Mouse (Mus musculus) embryonic facial prominence, embryonic 13.5 days (tissue): ENCODE measurements around the gene Uba52. TPM values are rescaled to one million over a fixed set of nuclear protein-coding genes. Genes with fewer than 3 reads are reported as not detected.

Experiments used
- ATAC-seq: fragments of 200-750 bp; cut with Nextera tagmentation; 2 replicates; pipeline ENCODE4 v1.8.0; 2017; ENCODE audit warnings: low read depth; ENCODE audit not compliant: insufficient number of reproducible peaks, insufficient read depth, low FRiP score, low TSS enrichment
- H3K27ac ChIP-seq: fragments of 300-500 bp; sonication (generic); 2 replicates; pipeline ENCODE4 v1.5.1; 2015; ENCODE audit warnings: moderate library complexity, mild to moderate bottlenecking, inconsistent platforms
- H3K27me3 ChIP-seq: fragments of 300-500 bp; sonication (generic); 2 replicates; pipeline ENCODE4 v1.6.1; 2015; ENCODE audit warnings: mild to moderate bottlenecking, inconsistent platforms
- H3K36me3 ChIP-seq: fragments of 300-500 bp; sonication (generic); 2 replicates; pipeline ENCODE4 v1.6.1; 2015; ENCODE audit warnings: mild to moderate bottlenecking, inconsistent platforms
- H3K4me1 ChIP-seq: fragments of 300-500 bp; sonication (generic); 2 replicates; pipeline ENCODE4 v1.6.1; 2015; ENCODE audit warnings: inconsistent platforms
- H3K4me2 ChIP-seq: fragments of 300-500 bp; sonication (generic); 2 replicates; pipeline ENCODE4 v1.6.1; 2015; ENCODE audit warnings: moderate library complexity, mild to moderate bottlenecking, inconsistent platforms
- H3K4me3 ChIP-seq: fragments of 300-500 bp; sonication (generic); 2 replicates; pipeline ENCODE4 v1.5.1; 2015; ENCODE audit warnings: mild to moderate bottlenecking, inconsistent platforms
- H3K9ac ChIP-seq: fragments of 300-500 bp; sonication (generic); 2 replicates; pipeline ENCODE4 v1.6.1; 2015; ENCODE audit warnings: mild to moderate bottlenecking, inconsistent platforms
- H3K9me3 ChIP-seq: fragments of 300-500 bp; sonication (generic); 2 replicates; pipeline ENCODE4 v1.6.1; 2016; ENCODE audit warnings: inconsistent platforms
- WGBS: fragments of 180-500 bp; shearing (Covaris S2); methylation state at CpG from one replicate; pipeline ENCODE4 v1.1.7; 2015; ENCODE audit warnings: mixed read lengths; 5-methylcytosine and 5-hydroxymethylcytosine counted together
- polyA plus RNA-seq: library from polyadenylated mRNA; unstranded; fragments of >200 nt; fragmentation: Nextera tagmentation; extraction: Ambion mirVana; gene quantifications from 2 replicates; pipeline ENCODE4 v1.2.1, GENCODE M21; 2015

Gene Uba52
- polyA plus RNA-seq, 1 experiment from 2014 or later, result 1,032 TPM

DNA sequence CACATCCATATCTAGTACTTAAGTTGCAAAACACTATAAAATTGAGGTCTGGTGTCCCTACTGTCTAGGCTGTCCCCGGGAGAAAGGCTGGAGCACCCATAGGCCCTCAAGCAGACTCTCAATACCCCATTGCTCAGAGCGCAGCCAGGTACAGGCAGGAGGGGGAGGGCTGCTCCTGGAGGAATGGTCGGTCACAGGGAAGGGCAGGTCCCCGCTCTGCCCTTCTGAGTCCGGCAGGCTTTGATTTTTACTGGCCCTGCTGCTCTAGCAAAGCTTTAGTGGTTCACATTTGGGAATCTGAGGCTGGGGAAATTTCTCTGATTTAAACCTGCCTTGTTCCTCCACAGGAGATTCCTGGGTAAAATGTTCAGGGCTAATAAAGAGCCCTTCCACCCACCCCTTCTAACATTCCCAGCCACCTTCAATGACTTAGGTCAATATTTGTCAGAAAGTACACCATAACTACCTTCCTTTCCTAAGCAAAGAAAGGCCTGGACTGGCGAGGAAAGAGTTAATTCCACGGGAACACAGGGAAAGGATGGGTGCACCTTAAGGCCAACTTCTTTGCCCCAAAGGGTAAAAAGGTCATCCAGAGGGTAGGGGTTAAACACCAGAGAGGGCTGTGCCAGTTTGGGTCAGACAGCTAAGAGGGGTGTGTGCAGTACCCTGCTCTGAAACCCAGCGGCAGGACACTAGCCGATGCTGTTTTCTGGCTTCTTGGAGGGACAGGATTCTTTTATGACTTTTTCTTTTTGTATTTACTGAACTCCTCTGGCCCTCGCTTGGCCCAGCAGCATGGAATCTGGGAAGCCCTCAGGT lies 20.3 kb downstream of the Uba52 start:
- H3K4me1 ChIP-seq, result peaks cover 85% of the 10 kb centered on the region
- no peak for ATAC-seq
- no peaks in the 10 kb centered on the region for H3K9me3 ChIP-seq
- 20% methylated on average over 10 of the region's 10 CpGs for WGBS
- H3K27me3 ChIP-seq, result peaks cover 96% of the 10 kb centered on the region
- H3K9ac ChIP-seq, result no peak overlapping the region
- H3K36me3 ChIP-seq, result no peaks in the 10 kb centered on the region
- H3K4me2 ChIP-seq, result peak overlapping the region; percentile 82
- H3K4me3 ChIP-seq, result peak overlapping the region; percentile 37
- H3K27ac ChIP-seq, result peak overlapping the region; percentile 89

DNA sequence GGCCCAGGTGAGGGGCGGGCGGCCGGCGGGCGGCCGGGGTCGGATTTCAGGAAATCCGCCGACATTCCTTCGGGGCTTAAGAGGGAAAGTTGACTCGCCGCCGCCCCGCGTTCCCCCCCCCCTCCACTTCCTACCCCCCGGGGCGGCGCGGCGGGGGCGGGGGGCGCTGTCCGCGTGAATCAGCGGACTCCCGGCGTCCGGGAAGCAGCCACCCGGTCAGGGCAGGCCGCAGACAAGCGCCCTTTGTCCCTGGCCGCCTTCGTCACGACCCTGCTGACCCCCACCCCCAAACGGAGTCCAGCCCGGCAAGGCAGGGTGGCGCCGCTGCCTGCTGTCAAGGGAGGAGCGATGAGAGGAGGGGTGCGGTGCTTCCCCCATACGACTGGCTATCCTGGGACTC lies 21.0 kb downstream of the Uba52 start:
- no peak for ATAC-seq
- Histone ChIP-seq H3K9ac (peak overlapping the region; percentile 62), H3K36me3 (no peaks in the 10 kb centered on the region), H3K4me2 (peak overlapping the region; percentile 74), H3K27me3 (peaks cover 93% of the 10 kb centered on the region), H3K4me3 (peak overlapping the region; percentile 37), H3K9me3 (no peaks in the 10 kb centered on the region), H3K27ac (peak overlapping the region; percentile 44; the same call in 1 of the 2 replicates), H3K4me1 (peaks cover 78% of the 10 kb centered on the region)
- under 1% methylated on average over 23 of the region's 41 CpGs for WGBS

DNA sequence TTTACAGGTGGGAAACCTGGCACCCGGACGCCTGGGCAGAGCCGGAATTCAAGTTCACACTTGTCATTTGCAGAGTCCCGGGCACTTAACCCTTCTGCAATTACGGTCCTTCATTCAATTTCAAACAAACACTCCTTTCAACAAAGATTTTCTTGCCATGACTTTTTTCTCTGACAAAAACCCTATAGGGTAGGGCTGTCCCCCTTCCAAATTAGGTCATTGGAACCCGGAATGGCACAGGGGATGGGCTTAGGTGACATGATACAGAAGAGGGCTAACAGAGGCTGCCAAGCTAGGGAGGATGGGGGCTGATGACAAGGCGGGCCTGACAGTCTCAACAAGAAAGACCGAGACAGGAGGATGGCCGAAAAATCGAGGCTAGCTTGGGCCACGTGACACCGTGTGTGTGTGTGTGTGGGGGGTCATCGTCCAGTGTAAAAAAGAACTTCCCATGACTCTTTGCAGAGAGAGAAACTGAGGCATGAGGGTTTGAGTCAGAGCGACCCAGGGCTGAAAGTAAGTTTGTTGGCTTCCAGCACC lies 21.6 kb downstream of the Uba52 start:
- Histone ChIP-seq H3K4me1 (peaks cover 72% of the 10 kb centered on the region), H3K4me2 (peak overlapping the region; percentile 74), H3K9ac (peak overlapping the region; percentile 64), H3K27ac (0 out of 2 replicates have a peak overlapping the region, but pooled peaks have one; percentile 44), H3K4me3 (peak overlapping the region; percentile 37), H3K27me3 (peaks cover 87% of the 10 kb centered on the region), H3K9me3 (no peaks in the 10 kb centered on the region), H3K36me3 (no peaks in the 10 kb centered on the region)
- WGBS, result 2% methylated on average over 14 of the region's 14 CpGs
- ATAC-seq, result no peak

DNA sequence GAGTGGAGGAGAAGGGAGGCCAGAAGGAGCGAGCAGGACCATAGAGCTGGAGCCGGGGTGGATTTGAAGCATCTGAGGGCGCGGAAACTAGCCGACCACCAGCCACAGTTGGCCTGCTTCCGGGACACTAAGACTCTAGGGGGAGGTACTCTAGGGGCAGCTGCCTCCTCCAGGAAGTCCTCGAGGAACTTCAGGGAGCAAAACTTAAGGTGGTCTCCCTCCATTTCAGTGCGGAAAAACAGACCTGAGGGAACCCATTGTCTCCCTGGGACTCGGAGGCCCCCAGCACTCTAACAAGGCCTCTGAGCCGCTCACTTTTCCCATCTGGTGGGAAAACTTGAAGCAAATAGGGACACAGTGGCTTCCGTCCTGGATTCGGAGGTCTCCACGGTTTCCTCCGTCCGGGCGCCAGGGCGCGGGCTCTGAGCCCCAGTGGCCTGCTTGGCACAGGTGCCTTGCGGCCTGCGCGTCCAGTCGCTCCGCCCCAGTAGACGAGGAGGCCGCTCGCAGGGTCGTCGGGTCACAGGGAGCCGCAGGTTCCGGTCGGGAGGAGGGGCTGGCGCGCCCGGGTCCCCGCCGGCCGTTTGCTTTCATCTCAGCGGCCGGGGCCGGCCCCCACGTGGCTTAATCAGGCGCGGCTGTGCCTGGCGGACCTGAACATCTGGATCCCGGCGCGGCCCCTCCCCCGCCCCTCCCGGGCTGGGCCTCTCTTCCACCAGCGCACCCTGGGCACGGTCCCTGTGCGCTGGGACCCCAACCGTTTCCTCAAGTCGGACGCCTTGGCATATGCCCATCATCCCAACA lies 22.4 kb downstream of the Uba52 start:
- Histone ChIP-seq H3K4me1 (peaks cover 65% of the 10 kb centered on the region), H3K9ac (peak overlapping the region; percentile 64), H3K36me3 (no peaks in the 10 kb centered on the region), H3K4me2 (peak overlapping the region; percentile 74), H3K4me3 (peak overlapping the region; percentile 37), H3K27ac (peak overlapping the region; percentile 55; the same call in 1 of the 2 replicates), H3K9me3 (no peaks in the 10 kb centered on the region), H3K27me3 (peaks cover 79% of the 10 kb centered on the region)
- 0 out of 2 replicates have a peak, but pooled peaks have one; percentile 18 for ATAC-seq
- 3% methylated on average over 52 of the region's 55 CpGs for WGBS

DNA sequence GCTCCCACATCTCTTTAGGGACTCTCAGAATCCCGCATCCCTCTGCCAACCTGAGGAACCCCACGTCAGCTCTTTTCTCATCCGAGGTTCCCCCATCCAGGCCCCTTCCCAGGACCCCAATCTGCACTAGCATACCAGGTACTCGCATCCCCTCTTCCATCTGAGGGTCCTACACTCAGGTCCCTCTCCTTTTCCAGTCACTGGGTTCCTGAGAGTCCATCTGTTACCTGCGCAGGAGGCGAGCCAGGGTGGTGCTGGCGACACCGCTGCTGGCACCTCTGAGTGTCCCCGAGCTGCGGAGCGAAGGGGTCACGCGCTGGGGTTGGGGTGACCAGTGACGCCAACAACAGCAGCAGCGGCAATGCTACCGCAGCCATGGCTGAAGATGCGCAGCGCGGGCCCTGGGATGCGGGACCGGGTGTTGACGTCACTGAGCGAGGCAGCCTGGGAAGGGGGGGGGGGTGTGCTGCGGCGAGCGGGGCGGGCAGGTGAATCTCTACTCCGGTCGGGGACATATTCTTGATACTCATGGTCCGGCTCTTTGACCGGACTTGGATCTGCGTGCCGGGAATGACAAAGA lies 23.6 kb downstream of the Uba52 start, which contains the start of gene Tmem59l:
Gene Tmem59l (minus strand): TSS at position 418 of the 580 bp plus-strand sequence.
- no peak for ATAC-seq
- Histone ChIP-seq H3K4me1 (peaks cover 57% of the 10 kb centered on the region), H3K27me3 (peaks cover 67% of the 10 kb centered on the region), H3K27ac (peak within 1 kb of the TSS; percentile 55; the same call in 1 of the 2 replicates), H3K4me2 (peak within 1 kb of the TSS; percentile 74), H3K9me3 (no peaks in the 10 kb centered on the region), H3K4me3 (peak within 1 kb of the TSS; percentile 44), H3K36me3 (no peaks in the 10 kb centered on the region), H3K9ac (peak within 1 kb of the TSS; percentile 67)
- WGBS, result 4% methylated on average over 33 of the region's 33 CpGs

DNA sequence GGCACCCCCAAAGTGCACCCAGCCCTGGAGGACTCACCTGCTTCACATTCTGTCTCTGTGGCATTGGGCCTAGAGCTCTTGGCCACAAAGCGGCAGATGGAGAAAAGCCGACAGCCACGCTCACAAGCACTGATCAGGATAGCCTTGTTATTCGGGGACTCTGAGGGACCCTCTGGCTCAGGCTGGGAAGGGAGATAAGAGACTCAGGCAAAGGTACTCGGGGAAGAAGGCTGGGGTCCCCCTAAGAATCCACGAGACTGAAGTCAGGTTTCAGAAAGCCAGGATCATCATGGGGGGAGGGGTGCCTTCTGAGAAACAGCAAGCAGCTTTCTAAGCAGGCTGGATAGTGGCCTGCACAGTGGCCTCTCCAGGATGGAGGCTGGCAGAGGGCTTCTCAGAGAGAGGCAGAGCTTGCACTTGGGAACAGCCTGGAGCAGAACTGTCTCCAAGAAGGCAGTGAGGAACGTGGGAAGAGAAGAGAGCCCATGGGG lies 24.4 kb downstream of the Uba52 start:
- WGBS, result 50% methylated on average over 7 of the region's 7 CpGs
- Histone ChIP-seq H3K4me3 (peak overlapping the region; percentile 44; the same call in 1 of the 2 replicates), H3K9me3 (no peaks in the 10 kb centered on the region), H3K27ac (no peak overlapping the region), H3K27me3 (peaks cover 59% of the 10 kb centered on the region), H3K4me1 (peaks cover 49% of the 10 kb centered on the region), H3K9ac (peak overlapping the region; percentile 67; the same call in 1 of the 2 replicates), H3K4me2 (peak overlapping the region; percentile 74; the same call in 1 of the 2 replicates), H3K36me3 (no peaks in the 10 kb centered on the region)
- ATAC-seq, result no peak

DNA sequence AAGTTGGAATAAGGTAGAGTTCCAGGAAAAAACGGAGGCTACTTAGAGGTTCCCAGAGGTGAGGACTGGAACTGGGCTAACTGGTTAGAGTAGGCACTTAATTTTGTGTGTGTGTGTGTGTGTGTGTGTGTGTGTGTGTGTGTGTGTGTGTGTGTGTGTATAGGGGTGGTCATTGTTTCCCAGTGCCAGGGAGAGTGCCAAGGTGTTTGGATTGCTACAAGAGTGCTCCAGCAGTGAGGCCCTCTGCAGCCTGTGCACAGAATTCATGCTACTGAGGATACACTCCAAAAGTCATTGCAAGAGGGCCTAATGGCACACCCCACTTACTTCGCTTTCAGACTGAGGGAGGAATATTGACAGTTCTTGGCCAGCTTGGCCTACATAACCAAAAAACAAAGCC lies 27.7 kb downstream of the Uba52 start:
- Histone ChIP-seq H3K27ac (no peak overlapping the region), H3K4me1 (peaks cover 16% of the 10 kb centered on the region), H3K9me3 (no peaks in the 10 kb centered on the region), H3K27me3 (peaks cover 27% of the 10 kb centered on the region), H3K9ac (no peak overlapping the region), H3K4me2 (no peak overlapping the region), H3K4me3 (no peak overlapping the region), H3K36me3 (no peaks in the 10 kb centered on the region)
- no peak for ATAC-seq
- WGBS, result 62% methylated on average over 2 of the region's 2 CpGs

DNA sequence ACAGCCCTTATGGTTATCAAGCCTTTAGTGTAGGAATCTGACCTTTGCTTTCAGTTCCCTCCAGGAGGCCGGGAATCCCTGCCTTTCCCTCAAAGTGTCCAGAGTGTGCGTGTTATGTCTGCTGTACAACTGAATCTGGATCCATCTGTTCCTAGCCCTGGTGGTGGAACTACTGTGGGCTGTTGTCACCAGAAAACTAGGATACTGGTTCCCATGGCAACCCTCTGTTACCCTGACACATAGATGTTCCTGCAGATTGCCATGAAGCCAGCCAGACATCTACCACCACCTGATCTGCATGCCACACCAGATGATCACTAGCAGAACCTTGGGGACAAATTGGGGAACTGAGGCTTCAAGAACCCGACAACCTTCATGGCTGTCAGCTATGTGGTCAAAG lies 28.7 kb downstream of the Uba52 start:
- H3K9ac ChIP-seq, result no peak overlapping the region
- H3K4me1 ChIP-seq, result peaks cover 9% of the 10 kb centered on the region
- H3K27me3 ChIP-seq, result peaks cover 20% of the 10 kb centered on the region
- no peak overlapping the region for H3K4me3 ChIP-seq
- no peak overlapping the region for H3K27ac ChIP-seq
- WGBS, result 80% methylated on average over 3 of the region's 3 CpGs
- no peak overlapping the region for H3K4me2 ChIP-seq
- H3K9me3 ChIP-seq, result no peaks in the 10 kb centered on the region
- no peaks in the 10 kb centered on the region for H3K36me3 ChIP-seq
- no peak for ATAC-seq

DNA sequence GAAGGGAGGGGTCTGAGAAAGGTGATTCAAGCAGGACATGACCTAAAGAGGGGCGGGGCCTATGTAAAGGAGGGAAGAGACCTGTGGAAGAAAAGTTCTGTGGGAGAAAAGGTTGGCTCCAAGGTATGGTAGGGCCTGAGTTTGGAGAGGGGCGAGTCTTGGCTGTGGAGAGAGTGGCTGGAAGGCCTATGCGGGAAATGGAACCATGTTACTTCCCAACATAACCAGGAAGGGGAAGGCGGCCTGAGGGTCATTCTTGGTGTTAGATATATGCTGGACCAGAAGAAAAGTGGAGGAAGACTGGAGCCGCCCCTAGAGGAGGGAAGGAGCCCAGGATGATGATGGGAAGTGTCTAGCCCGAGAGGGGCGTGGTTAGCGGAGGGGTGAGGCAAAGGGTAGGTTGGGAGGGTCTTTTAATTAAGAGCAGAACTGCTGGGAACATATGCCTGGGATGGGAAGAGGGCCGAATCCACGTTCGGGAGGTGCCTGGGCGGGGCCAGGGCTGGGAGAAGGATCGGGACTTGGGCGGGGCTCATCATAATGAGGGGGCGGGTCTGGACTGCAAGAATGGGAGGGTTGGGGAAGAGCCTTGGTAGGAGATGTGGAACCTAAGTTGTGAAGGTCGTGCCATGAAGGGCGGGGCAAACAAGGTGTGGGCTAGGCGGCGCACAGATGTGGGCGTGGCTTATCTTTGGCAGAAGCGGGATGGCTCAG lies 33.2 kb downstream of the Uba52 start:
- peak; percentile 26 for ATAC-seq
- Histone ChIP-seq H3K4me2 (peak overlapping the region; percentile 88), H3K4me1 (peaks cover 15% of the 10 kb centered on the region), H3K27ac (peak overlapping the region; percentile 55), H3K9me3 (no peaks in the 10 kb centered on the region), H3K27me3 (no peaks in the 10 kb centered on the region), H3K9ac (0 out of 2 replicates have a peak overlapping the region, but pooled peaks have one; percentile 95), H3K36me3 (no peaks in the 10 kb centered on the region), H3K4me3 (peak overlapping the region; percentile 91)
- WGBS, result 4% methylated on average over 21 of the region's 21 CpGs

DNA sequence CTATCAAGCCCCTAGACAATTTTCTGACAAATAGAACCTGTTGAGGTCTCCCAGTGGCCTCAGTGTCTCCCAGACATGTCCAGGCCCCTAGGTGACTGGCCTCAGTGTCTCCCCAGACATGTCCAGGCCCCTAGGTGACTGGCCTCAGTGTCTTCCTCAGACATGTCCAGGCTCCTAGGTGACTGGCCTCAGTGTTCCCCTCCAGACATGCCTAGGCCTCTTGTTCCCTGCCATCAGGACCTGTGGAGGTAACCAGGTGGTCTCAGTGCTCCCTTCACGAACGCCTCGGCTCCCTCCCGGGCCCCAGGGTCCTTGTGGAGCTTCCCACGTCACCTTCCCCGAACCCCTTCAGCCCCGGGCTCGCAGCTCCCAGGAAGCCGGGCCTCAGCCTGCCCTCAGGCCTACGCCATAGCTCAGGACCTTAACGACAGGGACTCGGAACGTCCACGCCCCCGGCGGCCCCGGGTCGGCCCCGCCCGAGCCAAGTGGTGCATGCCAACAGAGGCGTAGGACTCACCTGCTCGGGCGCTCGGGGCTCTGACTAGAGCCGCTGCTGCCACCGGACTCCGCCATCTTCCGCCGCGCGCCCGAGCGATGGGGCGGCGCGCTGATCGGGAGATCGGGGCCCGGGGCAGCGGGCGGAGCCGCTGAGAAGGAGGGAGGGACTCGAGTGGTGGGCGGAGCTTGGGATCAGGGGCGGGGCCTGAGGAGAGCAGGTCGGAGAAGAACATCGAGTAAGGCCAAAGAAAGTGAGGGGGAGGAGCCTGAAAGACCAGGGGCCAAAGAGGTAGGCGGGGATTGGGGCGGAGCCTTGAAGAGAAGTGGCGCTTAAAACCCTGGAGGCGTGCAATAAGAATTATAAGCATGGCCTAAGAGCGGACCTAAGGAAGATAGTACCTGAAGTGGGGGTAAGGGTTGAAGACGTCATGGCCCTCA lies 34.0 kb downstream of the Uba52 start, which contains the start of gene Klhl26:
Gene Klhl26 (minus strand): TSS at position 636 of the 936 bp plus-strand sequence.
- Histone ChIP-seq H3K9ac (peak within 1 kb of the TSS; percentile 95), H3K36me3 (no peaks in the 10 kb centered on the region), H3K27me3 (no peaks in the 10 kb centered on the region), H3K4me2 (peak within 1 kb of the TSS; percentile 88), H3K4me3 (peak within 1 kb of the TSS; percentile 91), H3K27ac (peak within 1 kb of the TSS; percentile 75), H3K9me3 (no peaks in the 10 kb centered on the region), H3K4me1 (peaks cover 15% of the 10 kb centered on the region)
- WGBS, result under 1% methylated on average over 53 of the region's 53 CpGs
- peak; percentile 90 for ATAC-seq
